Mouse (Mus musculus): Measurements from ENCODE around the gene Omd.

Omd gene

DNA sequence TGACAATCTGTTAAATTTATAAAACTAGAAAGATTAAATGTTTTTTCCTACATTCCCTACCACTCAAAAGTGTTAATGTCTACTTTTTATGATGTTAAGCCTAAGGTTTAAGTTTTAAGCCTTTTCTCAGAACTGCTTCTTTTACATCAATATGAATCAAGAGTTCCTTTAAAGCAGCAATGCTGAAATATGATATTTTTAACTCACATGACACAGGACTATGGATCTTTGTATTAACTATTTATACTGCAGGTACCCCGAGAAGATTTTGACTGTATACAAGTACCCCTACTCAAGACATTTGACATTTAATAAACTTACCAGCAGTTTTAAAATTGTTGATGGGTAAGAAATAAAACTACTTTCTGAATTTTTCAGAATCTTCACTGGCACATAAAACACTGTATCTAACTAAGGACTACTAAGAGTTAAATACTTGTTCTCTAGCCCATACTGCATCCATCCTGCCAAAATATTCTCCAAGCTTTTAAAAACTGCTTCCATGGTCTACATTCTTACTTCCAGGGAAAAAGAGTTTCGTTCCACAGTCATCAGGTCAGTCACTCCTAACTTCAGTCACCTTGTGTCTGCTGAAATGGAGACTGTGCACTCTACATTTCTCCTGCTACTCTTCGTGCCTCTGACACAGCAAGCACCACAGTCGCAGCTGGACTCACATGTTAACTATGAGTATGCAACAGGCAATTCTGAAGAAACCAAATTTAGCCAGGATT, 26.5 kb downstream of the Omd start:
- no peak for DNase-seq (ENCODE audit: extremely low spot score, low spot score)

DNA sequence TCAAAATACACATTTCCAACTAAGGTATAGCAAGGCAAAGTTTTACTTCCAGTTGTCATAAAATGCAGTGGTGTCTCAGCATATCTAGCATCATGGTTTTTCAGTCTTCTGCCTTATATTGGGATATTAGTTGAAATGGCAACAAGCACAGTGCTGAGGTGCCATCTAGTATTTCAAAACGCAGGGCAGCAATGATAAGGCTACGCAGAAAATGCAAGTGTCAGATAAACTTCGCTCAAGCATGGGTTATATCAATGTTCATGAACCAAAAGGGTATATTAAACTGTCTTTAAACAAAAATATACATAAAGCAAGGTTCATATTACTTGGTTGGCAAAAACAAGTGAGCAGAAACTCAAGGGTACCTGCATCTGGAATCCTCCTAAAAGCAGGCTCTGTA, 34.8 kb downstream of the Omd start:
- DNase-seq (ENCODE audit: extremely low spot score, low spot score): no peak

DNA sequence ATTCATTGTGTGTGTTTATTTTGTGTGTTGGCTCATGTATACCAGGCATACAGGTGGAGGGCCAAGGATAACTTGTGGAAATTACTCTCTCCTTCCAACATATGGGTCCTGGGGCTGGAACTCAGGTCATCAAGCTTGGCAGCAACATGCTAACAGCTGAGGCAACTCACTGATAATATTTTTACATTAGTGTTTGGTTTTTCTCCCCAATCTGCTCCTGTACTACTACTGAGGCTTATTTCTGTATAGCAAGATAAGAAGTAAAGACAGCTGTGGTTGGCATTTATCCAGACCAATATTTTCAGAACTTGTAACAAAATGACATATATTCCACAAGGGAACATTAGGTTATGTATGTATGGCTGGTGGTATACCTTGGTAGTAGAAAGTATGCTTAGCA, 36.1 kb downstream of the Omd start:
- DNase-seq (ENCODE audit: extremely low spot score, low spot score): no peak

DNA sequence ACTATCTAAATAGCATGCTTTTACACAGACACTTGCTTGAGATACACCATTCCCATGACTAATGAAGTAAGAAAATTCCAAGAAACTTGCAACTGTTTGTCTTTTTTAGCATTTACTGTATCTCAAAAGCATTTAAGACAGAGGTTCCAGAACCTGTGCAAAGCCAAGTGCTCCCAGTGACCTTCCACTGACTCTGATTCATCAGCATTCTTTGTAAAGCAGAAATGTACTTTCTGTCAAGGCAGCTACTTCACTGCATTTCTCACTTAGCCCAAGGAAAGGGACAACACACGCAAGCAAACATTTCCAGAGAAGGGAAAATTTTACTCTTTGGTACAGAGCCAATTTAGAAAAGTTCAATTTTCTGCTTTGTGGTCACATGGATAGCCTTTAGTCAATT, 41.0 kb downstream of the Omd start:
- DNase-seq (ENCODE audit: extremely low spot score, low spot score): no peak

DNA sequence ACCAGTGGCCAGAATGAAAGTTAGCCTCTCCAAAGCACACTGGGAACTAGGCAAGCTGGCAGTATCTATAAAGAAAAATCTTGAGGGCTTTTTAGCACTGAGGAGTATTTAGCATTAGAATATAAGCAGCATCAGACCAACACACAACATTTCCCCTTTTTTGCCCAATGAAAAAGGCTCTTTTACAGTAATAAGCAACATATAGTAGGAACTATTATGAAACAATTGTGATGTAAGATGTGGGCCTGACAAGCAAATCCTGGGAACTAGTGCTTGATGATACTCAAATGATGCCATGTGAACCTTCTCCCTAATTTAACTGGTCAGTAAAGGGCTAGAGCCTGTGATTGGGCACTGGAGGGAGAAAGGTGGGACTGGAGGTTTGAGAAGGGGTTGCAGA, 45.9 kb downstream of the Omd start:
- DNase-seq (ENCODE audit: extremely low spot score, low spot score): no peak

DNA sequence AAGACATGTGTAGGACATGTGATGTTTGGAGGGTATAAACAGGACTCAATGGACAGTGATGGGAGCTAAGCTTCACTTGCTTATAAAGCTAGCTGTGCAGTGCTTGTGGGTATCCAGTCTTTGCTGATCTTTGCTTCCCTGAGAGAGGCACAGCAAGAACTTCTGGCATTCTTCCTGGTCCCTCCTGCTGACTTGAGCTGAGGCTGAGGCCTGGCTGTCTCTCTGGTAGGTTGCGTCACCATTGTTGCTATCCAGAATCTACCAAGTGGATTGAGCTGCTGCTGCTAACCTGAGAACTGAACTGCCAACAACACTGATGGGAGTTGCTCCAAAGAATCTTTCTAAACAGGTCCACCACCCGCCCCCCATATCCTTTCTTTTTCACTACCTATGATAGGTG, 46.8 kb downstream of the Omd start:
- DNase-seq (ENCODE audit: extremely low spot score, low spot score): no peak

DNA sequence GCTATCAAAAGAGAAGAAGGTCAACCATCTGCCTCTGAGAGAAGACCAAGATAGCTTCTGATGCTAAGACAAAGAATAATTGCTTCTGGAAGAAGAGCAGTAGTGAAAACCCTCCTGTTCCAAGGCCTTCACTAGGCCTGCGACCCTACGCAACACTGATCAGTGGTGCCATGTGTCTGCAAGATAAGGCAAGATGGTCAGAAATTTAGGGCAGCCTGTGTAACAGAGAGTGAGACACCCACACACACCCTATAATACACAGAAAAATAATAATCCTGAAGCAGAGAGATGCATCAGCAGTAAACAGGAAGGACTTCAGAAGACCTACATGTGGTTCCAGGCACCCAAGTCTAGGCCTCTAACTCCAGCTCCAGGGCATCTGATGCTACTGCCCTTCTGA, 57.7 kb downstream of the Omd start:
- no peak for DNase-seq (ENCODE audit: extremely low spot score, low spot score)

Measured in neural tube, embryonic 10.5 days (tissue).